ENCODE assay signal across 8 mouse cellular contexts in genomic region chr3:88331282-88331681, GRCm38 (mm10). TPM values are rescaled to one million over a fixed set of nuclear protein-coding genes. Genes with fewer than 3 reads are reported as not detected.
DNase-seq lines count a peak whose midpoint lies in the region; ATAC-seq and TF ChIP-seq lines count a peak whose summit lies in the region.

No protein-coding gene starts in this region.

- no peak for TF ChIP-seq POLR2A in brain, embryonic 14.5 days (IDR thresholded peaks at IDR 0.05; ENCODE audit: borderline replicate concordance, extremely low read depth, insufficient read depth, insufficient read length, poor library complexity, severe bottlenecking)

- peak; percentile 69 for TF ChIP-seq CTCF in E14TG2a.4 (conservative IDR thresholded peaks at IDR 0.05; ENCODE audit: low read length)
- peak; percentile 56; the same call in 1 of the 2 replicates for TF ChIP-seq CTCF in brain, embryonic 14.5 days (IDR thresholded peaks at IDR 0.05; ENCODE audit: borderline replicate concordance, extremely low read depth, insufficient read depth, insufficient read length)

- no peak overlapping the region for H3K9ac ChIP-seq in midbrain, embryonic 16.5 days (ENCODE audit: low read depth, low read length)

- 23% methylated on average over 2 of the region's 2 CpGs for WGBS in midbrain, embryonic 16.5 days

- H3K27ac ChIP-seq in midbrain, embryonic 16.5 days (ENCODE audit: low read length): no peak overlapping the region

- no peak overlapping the region for H3K4me2 ChIP-seq in midbrain, embryonic 16.5 days (ENCODE audit: low read length)

- peaks cover 14% of the 10 kb centered on the region for H3K27me3 ChIP-seq in E14TG2a.4 (ENCODE audit: insufficient read depth, low read length)
- H3K27me3 ChIP-seq in midbrain, embryonic 16.5 days (ENCODE audit: control insufficient read depth, insufficient read depth, low read depth, low read length): no peaks in the 10 kb centered on the region

- H3K4me3 ChIP-seq in E14TG2a.4 (replicated peaks; ENCODE audit: low read length): no peak overlapping the region
- no peak overlapping the region for H3K4me3 ChIP-seq in midbrain, embryonic 16.5 days (ENCODE audit: low read depth, low read length)

- DNase-seq in heart, postnatal 10 days: peak; percentile 29 to 59
- no peak for DNase-seq in heart, postnatal 25 days (ENCODE audit: low spot score)
- DNase-seq in brain, embryonic 14.5 days (ENCODE audit: low read depth): peak; percentile 12
- peak; percentile 46 for DNase-seq in kidney, postnatal 14 days
- DNase-seq in spleen, postnatal 10 days (ENCODE audit: low spot score in 2 of 2): peak; percentile 54 to 77
- DNase-seq in layer of hippocampus, postnatal 36 days: no peak

- peaks cover 45% of the 10 kb centered on the region for H3K36me3 ChIP-seq in E14TG2a.4 (ENCODE audit: insufficient read depth, low read length)
- H3K36me3 ChIP-seq in midbrain, embryonic 16.5 days (ENCODE audit: control insufficient read depth, insufficient read depth, low read length): peaks cover 4% of the 10 kb centered on the region; the same call in 1 of the 2 replicates

- no peaks in the 10 kb centered on the region for H3K9me3 ChIP-seq in E14TG2a.4 (ENCODE audit: low read length)
- H3K9me3 ChIP-seq in midbrain, embryonic 16.5 days (replicated peaks; ENCODE audit: control insufficient read depth, low read length, poor library complexity, severe bottlenecking): no peaks in the 10 kb centered on the region

- peaks cover 77% of the 10 kb centered on the region for H3K4me1 ChIP-seq in E14TG2a.4 (replicated peaks; ENCODE audit: low read depth, low read length)
- peaks cover 5% of the 10 kb centered on the region for H3K4me1 ChIP-seq in midbrain, embryonic 16.5 days (ENCODE audit: control insufficient read depth, insufficient read depth, low read length)

- no peak for ATAC-seq in midbrain, embryonic 16.5 days

- intact Hi-C loops in heart, postnatal 10 days (cut with DNase I): no loop called here
- intact Hi-C loops in heart, postnatal 25 days (cut with DNase I): no loop called here

RNA-seq across cellular contexts. Expression of gene Tmem79, which starts 4.7 kb away (rescaled TPM):
- total RNA-seq in heart, postnatal 10 days (2021): 1 to 10 TPM; 1.4 to 1.9 TPM
- total RNA-seq in heart, postnatal 25 days (2021): 1 to 10 TPM; 1.8 to 2.2 TPM
- polyA plus RNA-seq in brain, embryonic 14.5 days (2012; rRNA removed): 1.7 and 1.8 TPM in 2 replicates
- polyA plus RNA-seq in midbrain, embryonic 16.5 days (2015; fragmentation: Nextera tagmentation; extraction: Ambion mirVana): 1.0 and 1.2 TPM in 2 replicates
- 1 to 10 TPM; 1.5 to 1.9 TPM for total RNA-seq in layer of hippocampus, postnatal 36 days (2021)

RNA-seq across cellular contexts. Expression of gene Smg5, which starts 4.8 kb away (rescaled TPM):
- 10 to 100 TPM; 41.1 to 46.1 TPM for total RNA-seq in heart, postnatal 10 days (2021)
- total RNA-seq in heart, postnatal 25 days (2021): 10 to 100 TPM; 42.9 to 45.5 TPM
- polyA plus RNA-seq in brain, embryonic 14.5 days (2012; rRNA removed): 108 and 120 TPM in 2 replicates
- 61.4 and 65.7 TPM in 2 replicates for polyA plus RNA-seq in midbrain, embryonic 16.5 days (2015; fragmentation: Nextera tagmentation; extraction: Ambion mirVana)
- total RNA-seq in layer of hippocampus, postnatal 36 days (2021): 10 to 100 TPM; 65.1 to 72.6 TPM

RNA-seq across cellular contexts. Expression of gene Glmp, which starts 6.5 kb away (rescaled TPM):
- total RNA-seq in heart, postnatal 10 days (2021): 10 to 100 TPM; 86.1 to 99.6 TPM
- 10 to 100 TPM; 71.9 to 79.7 TPM for total RNA-seq in heart, postnatal 25 days (2021)
- 65.4 and 74.5 TPM in 2 replicates for polyA plus RNA-seq in brain, embryonic 14.5 days (2012; rRNA removed)
- polyA plus RNA-seq in midbrain, embryonic 16.5 days (2015; fragmentation: Nextera tagmentation; extraction: Ambion mirVana): 91.3 and 107 TPM in 2 replicates
- 10 to 100 TPM; 78.4 to 84.8 TPM for total RNA-seq in layer of hippocampus, postnatal 36 days (2021)

RNA-seq across cellular contexts. Expression of gene Paqr6, which starts 33.1 kb away (rescaled TPM):
- 1 to 10 TPM in 1 of 2 experiments, under 1 TPM in 1; 0.35 to 1.3 TPM for total RNA-seq in heart, postnatal 10 days (2021)
- total RNA-seq in heart, postnatal 25 days (2021): under 1 TPM; 0.39 to 0.42 TPM
- 1.7 and 2.4 TPM in 2 replicates for polyA plus RNA-seq in brain, embryonic 14.5 days (2012; rRNA removed)
- 1.2 and 1.9 TPM in 2 replicates for polyA plus RNA-seq in midbrain, embryonic 16.5 days (2015; fragmentation: Nextera tagmentation; extraction: Ambion mirVana)
- 10 to 100 TPM; 13.6 to 14.2 TPM for total RNA-seq in layer of hippocampus, postnatal 36 days (2021)

RNA-seq across cellular contexts. Expression of gene Cct3, which starts 34.4 kb away (rescaled TPM):
- total RNA-seq in heart, postnatal 10 days (2021): 100 to 1,000 TPM; 194 to 221 TPM
- total RNA-seq in heart, postnatal 25 days (2021): 100 to 1,000 TPM; 184 to 199 TPM
- 337 and 373 TPM in 2 replicates for polyA plus RNA-seq in brain, embryonic 14.5 days (2012; rRNA removed)
- 419 and 444 TPM in 2 replicates for polyA plus RNA-seq in midbrain, embryonic 16.5 days (2015; fragmentation: Nextera tagmentation; extraction: Ambion mirVana)
- total RNA-seq in layer of hippocampus, postnatal 36 days (2021): 100 to 1,000 TPM; 185 to 188 TPM

Comparison
In these comparisons a context has a peak if more than half of its experiments do, and no peak if none do; other contexts are left out.
1. DNase-seq: peak in heart, postnatal 10 days (2 of 2), brain, embryonic 14.5 days (single experiment), kidney, postnatal 14 days (single experiment) and spleen, postnatal 10 days (2 of 2); none in heart, postnatal 25 days (single experiment) and layer of hippocampus, postnatal 36 days (0 of 2).